Mouse (Mus musculus) bone marrow, adult 2 months (tissue): ENCODE data around the gene Cdc42bpa.
A peak's percentile ranks its signal among the peaks of the same experiment; 100 is the strongest.

Experiments
- CTCF ChIP-seq: fragments of 200-500 bp; IDR thresholded peaks from 2 replicates; pipeline ENCODE4 v1.5.1; 2011; ENCODE audit warnings: low read length, control low read depth; ENCODE audit not compliant: control insufficient read depth, insufficient read depth
- POLR2A ChIP-seq: fragments of 200-500 bp; IDR thresholded peaks from 2 replicates; pipeline ENCODE4 v1.6.1; 2011; ENCODE audit warnings: low read depth, mild to moderate bottlenecking, control low read depth, low read length, borderline replicate concordance; ENCODE audit not compliant: control insufficient read depth

- TF ChIP-seq CTCF (no peak), POLR2A (peak; percentile 30; the same call in 1 of the 2 replicates)
These were observed at the start of gene Cdc42bpa for GRCm38 (mm10) chr1:179959721-179960542.
